Comparison of ENCODE assay signal across 7 mouse cellular contexts in genomic region chr11:69758971-69759721, GRCm38 (mm10). TPM values are rescaled to one million over a fixed set of nuclear protein-coding genes. Genes with fewer than 3 reads are reported as not detected.
DNase-seq lines count a peak whose midpoint lies in the region; ATAC-seq lines count a peak whose summit lies in the region.

No protein-coding gene starts in this region.

- H3K4me1 ChIP-seq in hindbrain, embryonic 16.5 days (ENCODE audit: control insufficient read depth, insufficient read depth, low read depth, low read length) = peaks cover 32% of the 10 kb centered on the region

- H3K27me3 ChIP-seq in hindbrain, embryonic 16.5 days (replicated peaks; ENCODE audit: control insufficient read depth, insufficient read depth, low read length) = no peaks in the 10 kb centered on the region

- ATAC-seq in activated CD4-positive, CD25-positive, alpha-beta regulatory T cell, adult 4 months = peak; percentile 59
- ATAC-seq in hindbrain, embryonic 16.5 days = peak; percentile 87

- WGBS in hindbrain, embryonic 16.5 days = 0% methylated on average over 37 of the region's 37 CpGs

- DNase-seq in cerebellum, postnatal 36 days = peak; percentile 90
- DNase-seq in gastrocnemius, adult 18-20 months (ENCODE audit: low spot score) = peak; percentile 91
- DNase-seq in left cerebral cortex, adult 18-20 months (ENCODE audit: low spot score in 2 of 2) = peak; percentile 87 to 90
- peak; percentile 90 to 92 for DNase-seq in lung, postnatal 4 days
- peak; percentile 84 for DNase-seq in right cerebral cortex, postnatal 14 days

- no peaks in the 10 kb centered on the region for H3K36me3 ChIP-seq in hindbrain, embryonic 16.5 days (ENCODE audit: control insufficient read depth, insufficient read depth, low read length)

- no peaks in the 10 kb centered on the region for H3K9me3 ChIP-seq in hindbrain, embryonic 16.5 days (ENCODE audit: control insufficient read depth, low read length)

- H3K27ac ChIP-seq in hindbrain, embryonic 16.5 days (ENCODE audit: low read depth, low read length) = peak overlapping the region; percentile 93

- H3K9ac ChIP-seq in hindbrain, embryonic 16.5 days (ENCODE audit: low read depth, low read length) = peak overlapping the region; percentile 65

- H3K4me2 ChIP-seq in hindbrain, embryonic 16.5 days (ENCODE audit: low read length) = peak overlapping the region; percentile 76

- H3K4me3 ChIP-seq in hindbrain, embryonic 16.5 days (ENCODE audit: low read length) = peak overlapping the region; percentile 57

RNA-seq across cellular contexts. Expression of gene Polr2a, which starts 0.7 kb away (rescaled TPM):
- 10 to 100 TPM; 24.0 to 28.8 TPM for polyA plus RNA-seq in activated CD4-positive, CD25-positive, alpha-beta regulatory T cell, adult 4 months (2017; shearing (Covaris generic))
- 10 to 100 TPM; 33.0 to 33.9 TPM for total RNA-seq in gastrocnemius, adult 18-20 months (2021)
- polyA plus RNA-seq in hindbrain, embryonic 16.5 days (2015; fragmentation: Nextera tagmentation; extraction: Ambion mirVana) = 12.1 and 14.9 TPM in 2 replicates
- 10 to 100 TPM; 44.2 to 46.2 TPM for total RNA-seq in left cerebral cortex, adult 18-20 months (2021)

RNA-seq across cellular contexts. Expression of gene Slc35g3, which starts 2.6 kb away (rescaled TPM):
- polyA plus RNA-seq in activated CD4-positive, CD25-positive, alpha-beta regulatory T cell, adult 4 months (2017; shearing (Covaris generic)) = not detected
- total RNA-seq in gastrocnemius, adult 18-20 months (2021) = not detected
- polyA plus RNA-seq in hindbrain, embryonic 16.5 days (2015; fragmentation: Nextera tagmentation; extraction: Ambion mirVana) = 0.41 and 0.87 TPM in 2 replicates
- not detected for total RNA-seq in left cerebral cortex, adult 18-20 months (2021)

RNA-seq across cellular contexts. Expression of gene Zbtb4, which starts 6.6 kb away (rescaled TPM):
- polyA plus RNA-seq in activated CD4-positive, CD25-positive, alpha-beta regulatory T cell, adult 4 months (2017; shearing (Covaris generic)) = 1 to 10 TPM; 7.8 to 8.1 TPM
- 10 to 100 TPM; 37.1 to 37.5 TPM for total RNA-seq in gastrocnemius, adult 18-20 months (2021)
- polyA plus RNA-seq in hindbrain, embryonic 16.5 days (2015; fragmentation: Nextera tagmentation; extraction: Ambion mirVana) = 5.8 and 6.2 TPM in 2 replicates
- 100 to 1,000 TPM; 146 to 156 TPM for total RNA-seq in left cerebral cortex, adult 18-20 months (2021)

RNA-seq across cellular contexts. Expression of gene Chrnb1, which starts 36.6 kb away (rescaled TPM):
- 1 to 10 TPM in 1 of 2 experiments, under 1 TPM in 1; 0.66 to 4.1 TPM for polyA plus RNA-seq in activated CD4-positive, CD25-positive, alpha-beta regulatory T cell, adult 4 months (2017; shearing (Covaris generic))
- 10 to 100 TPM; 30.6 to 31.2 TPM for total RNA-seq in gastrocnemius, adult 18-20 months (2021)
- 1.4 and 2.9 TPM in 2 replicates for polyA plus RNA-seq in hindbrain, embryonic 16.5 days (2015; fragmentation: Nextera tagmentation; extraction: Ambion mirVana)
- total RNA-seq in left cerebral cortex, adult 18-20 months (2021) = 1 to 10 TPM; 1.2 TPM

RNA-seq across cellular contexts. Expression of gene Fgf11, which starts 42.5 kb away (rescaled TPM):
- not detected for polyA plus RNA-seq in activated CD4-positive, CD25-positive, alpha-beta regulatory T cell, adult 4 months (2017; shearing (Covaris generic))
- 1 to 10 TPM; 3.5 to 4.0 TPM for total RNA-seq in gastrocnemius, adult 18-20 months (2021)
- 6.7 and 7.2 TPM in 2 replicates for polyA plus RNA-seq in hindbrain, embryonic 16.5 days (2015; fragmentation: Nextera tagmentation; extraction: Ambion mirVana)
- 10 to 100 TPM; 17.1 to 18.5 TPM for total RNA-seq in left cerebral cortex, adult 18-20 months (2021)

Comparison
In these comparisons a context has a peak if more than half of its experiments do, and no peak if none do; other contexts are left out.
1. Peak in every context shown above with its lines: DNase-seq, ATAC-seq, H3K4me3 ChIP-seq and H3K27ac ChIP-seq.